Mouse (Mus musculus) G1E (cell line): ENCODE measurements around the gene Dctpp1.

Experiments
- CTCF ChIP-seq: IDR thresholded peaks from 2 replicates; pipeline ENCODE4 v1.5.1; 2012; ENCODE audit warnings: low read depth, low read length, inconsistent platforms, mixed read lengths
- TAL1 ChIP-seq: conservative IDR thresholded peaks from 2 replicates; pipeline ENCODE4 v1.6.1; 2012; ENCODE audit warnings: low read depth, low read length, inconsistent platforms, mixed read lengths

- no peak for TF ChIP-seq CTCF
- TF ChIP-seq TAL1: no peak
Observed at GRCm38 (mm10) chr7:127243870-127244657, 16.4 kb downstream of the Dctpp1 start, which contains the start of gene Zfp771.
